Mouse (Mus musculus): ENCODE results near the gene Nfatc2.

GRCm38 (mm10) chr2:168643524-168644177 is 42.2 kb upstream of the Nfatc2 start:
- TF ChIP-seq POLR2A (IDR thresholded peaks at IDR 0.05; ENCODE audit: borderline replicate concordance, control insufficient read depth, low read depth, low read length), result no peak
- TF ChIP-seq CTCF (IDR thresholded peaks at IDR 0.05; ENCODE audit: control insufficient read depth, insufficient read depth, low read length), result no peak

All from bone marrow, adult 2 months (tissue).